Mouse (Mus musculus): ENCODE data around the gene Mrtfb.
"Not testable (repeated sequence)": the region's sequence is repeated elsewhere in the genome, so short reads cannot be mapped to it uniquely, and the experiment has no call there.

Mrtfb gene

DNA sequence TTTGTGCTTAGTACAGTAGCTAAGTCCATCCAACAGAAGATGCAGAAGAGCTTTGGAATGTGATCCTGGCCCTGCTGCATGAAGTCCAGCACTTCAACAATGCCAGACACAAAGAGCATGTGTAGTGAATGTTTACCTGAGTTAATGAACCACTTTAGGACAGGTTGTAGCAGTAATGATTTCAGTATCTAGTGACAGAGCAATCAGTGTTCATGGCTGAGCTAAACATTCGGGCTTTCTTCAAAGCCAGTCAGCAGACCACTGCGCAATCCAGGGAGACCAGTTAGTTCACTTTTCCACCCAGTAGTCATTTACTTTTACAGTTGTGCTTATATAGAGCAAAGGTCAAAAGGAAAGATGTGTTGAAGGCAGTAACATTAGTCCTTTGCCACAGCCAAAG is 20.0 kb downstream of the Mrtfb start:
- no peak for DNase-seq (ENCODE audit: low spot score)

DNA sequence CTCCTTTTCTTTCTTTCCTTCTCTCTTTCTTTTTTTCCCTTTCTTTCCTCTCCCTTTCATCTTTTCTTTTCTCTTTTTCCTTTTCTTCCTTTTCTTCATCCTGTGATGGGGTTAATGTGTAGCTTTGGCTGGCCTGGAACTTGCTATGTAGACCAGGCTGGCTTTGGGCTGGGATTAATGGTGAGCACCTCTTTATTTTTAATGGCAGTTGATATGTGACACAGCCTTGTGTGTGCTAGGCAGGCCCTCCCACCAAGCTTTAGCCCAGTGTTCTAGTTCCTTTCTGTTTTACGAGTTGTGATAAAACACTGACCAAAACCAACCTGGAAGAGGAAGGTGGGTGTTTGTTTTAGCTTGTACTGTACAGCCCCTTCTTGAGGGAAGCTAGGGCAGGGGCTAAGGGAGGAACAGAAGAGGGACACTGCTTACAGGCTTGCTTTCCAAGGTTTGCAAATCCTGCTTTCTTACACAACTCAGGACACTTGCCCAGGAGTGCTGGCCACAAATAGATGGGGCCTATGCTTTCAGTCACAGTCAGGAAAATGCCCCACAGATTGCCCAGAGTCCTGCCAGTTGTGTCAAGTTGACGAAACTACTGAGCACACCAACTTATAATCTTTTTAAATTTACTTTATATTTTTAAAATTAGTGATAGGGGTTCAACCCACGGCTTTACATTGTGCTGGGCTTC is 20.6 kb downstream of the Mrtfb start:
- no peak for DNase-seq (ENCODE audit: low spot score)

DNA sequence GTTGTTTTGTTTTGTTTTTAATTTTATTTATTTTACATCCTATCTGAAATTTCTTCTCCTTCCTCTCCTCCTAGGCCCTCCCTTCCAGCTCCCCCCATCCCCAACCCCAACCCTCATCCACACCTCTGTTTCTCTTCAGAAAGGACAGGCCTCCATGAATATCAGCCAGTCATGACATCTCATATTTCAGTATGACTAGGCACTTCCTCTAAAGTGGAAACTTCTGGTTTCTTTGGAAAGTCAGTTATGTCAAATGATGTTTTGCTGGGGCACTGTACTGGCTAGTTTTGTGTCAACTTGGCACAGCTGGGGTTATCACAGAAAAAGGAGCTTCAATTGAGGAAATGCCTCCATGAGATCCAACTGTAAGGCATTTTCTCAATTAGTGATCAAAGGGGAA is 30.1 kb downstream of the Mrtfb start:
- DNase-seq (ENCODE audit: low spot score): not testable (repeated sequence)

GRCm38 (mm10) chr16:13297860-13298259 is 41.6 kb downstream of the Mrtfb start:
- no peak for DNase-seq (ENCODE audit: low spot score)

DNA sequence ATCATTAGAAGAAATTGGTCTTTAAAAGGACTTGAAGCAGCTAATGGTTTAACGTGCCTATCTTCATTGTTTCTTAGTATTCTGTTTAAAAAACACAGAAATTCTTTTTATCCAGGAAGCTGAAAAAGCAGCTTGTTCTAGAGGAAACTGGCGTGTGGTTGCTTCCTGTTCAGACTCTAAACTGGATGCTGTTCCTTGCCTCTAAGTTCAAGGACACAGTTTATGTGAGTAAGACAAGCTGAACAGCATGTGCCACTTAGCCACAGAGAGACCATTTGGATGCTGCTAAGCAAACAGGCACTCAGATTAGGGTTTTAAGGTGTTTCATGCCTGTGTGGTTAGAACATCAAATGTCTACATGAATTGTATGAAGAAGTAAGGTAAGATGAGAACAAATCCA is 42.7 kb downstream of the Mrtfb start:
- DNase-seq (ENCODE audit: low spot score): no peak

GRCm38 (mm10) chr16:13306065-13306695 is 49.9 kb downstream of the Mrtfb start:
- DNase-seq (ENCODE audit: low spot score): no peak

GRCm38 (mm10) chr16:13310096-13310683 is 53.9 kb downstream of the Mrtfb start:
- DNase-seq (ENCODE audit: low spot score): no peak

DNA sequence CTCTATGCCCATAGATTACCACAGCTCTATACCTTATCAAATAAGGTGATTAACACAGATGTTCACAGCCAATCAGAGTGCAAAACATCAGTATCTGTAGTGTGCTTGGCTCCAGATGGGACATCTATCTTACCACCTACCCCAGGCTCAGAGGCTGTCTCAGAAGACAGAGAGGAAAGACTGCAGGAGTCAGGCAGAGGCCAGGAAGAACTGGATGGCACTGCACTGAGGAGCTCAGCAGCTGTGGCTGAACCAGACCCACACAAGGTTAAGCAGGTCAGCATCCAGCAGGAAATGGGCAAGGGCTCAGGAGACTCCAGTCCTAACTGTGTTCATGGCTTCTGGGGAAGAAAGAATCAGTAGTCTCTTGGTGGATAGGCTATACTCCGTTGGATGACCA is 55.1 kb downstream of the Mrtfb start:
- no peak for DNase-seq (ENCODE audit: low spot score)

- DNase-seq (ENCODE audit: low spot score): no peak
Measured at GRCm38 (mm10) chr16:13313096-13313719, 56.9 kb downstream of the Mrtfb start.

DNA sequence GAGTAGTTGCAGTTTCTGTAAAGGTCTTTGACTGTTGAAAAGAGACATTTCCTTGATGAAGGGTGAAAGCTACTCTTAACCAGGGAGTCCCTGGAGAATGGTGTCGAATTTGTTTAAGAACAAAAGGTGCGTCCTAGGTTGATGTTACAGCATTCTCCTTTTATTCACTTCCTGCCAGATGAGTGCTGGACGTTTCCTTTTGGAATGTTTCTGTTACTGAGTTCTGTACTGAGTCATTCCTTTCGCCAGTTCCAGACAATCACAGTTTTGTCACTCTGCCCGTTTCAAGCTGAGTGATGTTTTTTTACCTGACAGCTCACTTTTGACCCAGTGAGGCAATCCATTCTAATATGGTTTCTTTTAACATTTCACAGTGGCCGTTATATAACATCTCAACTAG is 67.5 kb downstream of the Mrtfb start:
- DNase-seq (ENCODE audit: low spot score): no peak

DNA sequence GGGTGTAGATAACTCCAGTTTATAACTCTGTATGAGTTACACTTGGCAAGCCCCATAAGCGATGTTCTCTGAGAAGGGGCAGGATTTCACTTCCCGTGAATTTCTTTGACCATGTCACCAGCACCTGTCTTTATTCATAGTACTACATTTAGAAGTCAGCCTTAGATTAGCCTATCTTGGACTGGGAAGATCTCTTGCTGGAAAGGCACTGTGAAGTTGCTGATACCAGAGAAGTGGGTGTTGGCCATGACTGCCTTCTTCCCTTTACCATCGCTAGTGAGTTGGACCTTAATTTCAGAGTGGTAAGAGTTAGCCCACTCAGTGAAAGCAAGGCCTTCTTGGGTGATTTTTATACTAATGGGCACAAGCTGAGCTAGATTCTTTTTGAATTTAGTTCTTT is 70.3 kb downstream of the Mrtfb start:
- no peak for DNase-seq (ENCODE audit: low spot score)

DNA sequence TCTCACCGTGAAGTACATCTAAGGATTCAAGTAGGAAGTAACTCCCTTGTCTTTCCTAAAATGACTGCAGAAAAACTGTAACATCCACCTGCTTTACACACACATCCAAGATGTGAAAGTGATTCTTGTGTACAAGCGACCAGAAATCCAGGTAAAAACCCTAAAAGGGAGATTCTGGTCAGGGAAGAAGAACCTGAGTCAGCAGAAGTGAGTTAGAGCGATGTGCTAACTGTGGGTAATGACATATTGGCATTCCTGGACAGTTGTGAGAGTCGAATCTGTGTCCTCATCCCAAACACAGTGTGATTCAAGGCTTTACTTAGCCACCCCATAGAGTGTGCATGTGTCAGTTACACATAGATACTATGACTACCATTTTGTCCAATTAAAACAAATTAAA is 72.4 kb downstream of the Mrtfb start:
- DNase-seq (ENCODE audit: low spot score): no peak

- no peak for DNase-seq (ENCODE audit: low spot score)
Measured at GRCm38 (mm10) chr16:13329640-13330039, 73.4 kb downstream of the Mrtfb start.

GRCm38 (mm10) chr16:13330221-13330659 is 74.0 kb downstream of the Mrtfb start:
- no peak for DNase-seq (ENCODE audit: low spot score)

- DNase-seq (ENCODE audit: low spot score): no peak
Measured at GRCm38 (mm10) chr16:13331898-13332297, 75.6 kb downstream of the Mrtfb start.

- no peak for DNase-seq (ENCODE audit: low spot score)
Measured at GRCm38 (mm10) chr16:13332536-13332935, 76.3 kb downstream of the Mrtfb start.

DNA sequence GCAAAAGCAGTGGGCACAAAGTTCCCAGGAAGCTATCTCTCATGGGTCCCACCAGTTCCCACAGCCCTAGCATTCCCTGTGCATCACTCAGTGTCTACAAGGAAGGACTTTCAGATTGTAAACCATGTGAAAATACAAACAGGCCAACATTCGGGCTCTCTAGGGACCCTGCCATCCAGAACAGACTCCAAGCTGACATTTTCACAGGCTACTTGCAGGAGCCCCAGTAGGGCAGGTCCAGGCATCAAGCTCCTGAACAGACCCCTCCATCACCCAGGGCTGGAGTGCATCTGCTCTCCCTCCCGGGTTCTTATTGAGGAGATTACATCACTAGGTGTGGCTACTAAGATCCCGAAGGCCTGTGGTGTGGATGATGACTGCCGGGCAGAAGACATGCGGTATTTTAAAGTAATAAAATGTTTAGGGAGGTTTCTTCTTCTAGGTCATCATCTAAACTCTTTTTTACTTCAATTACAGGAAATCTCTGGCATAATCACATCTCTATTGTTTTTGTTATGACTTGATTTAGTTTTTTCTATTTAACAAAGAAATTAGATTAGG is 77.6 kb downstream of the Mrtfb start:
- DNase-seq (ENCODE audit: low spot score): no peak

- no peak for DNase-seq (ENCODE audit: low spot score)
Measured at GRCm38 (mm10) chr16:13336503-13337230, 80.4 kb downstream of the Mrtfb start.

GRCm38 (mm10) chr16:13338094-13338493 is 81.8 kb downstream of the Mrtfb start:
- DNase-seq (ENCODE audit: low spot score): no peak

- DNase-seq (ENCODE audit: low spot score): no peak
Measured at GRCm38 (mm10) chr16:13339433-13339832, 83.2 kb downstream of the Mrtfb start.

DNA sequence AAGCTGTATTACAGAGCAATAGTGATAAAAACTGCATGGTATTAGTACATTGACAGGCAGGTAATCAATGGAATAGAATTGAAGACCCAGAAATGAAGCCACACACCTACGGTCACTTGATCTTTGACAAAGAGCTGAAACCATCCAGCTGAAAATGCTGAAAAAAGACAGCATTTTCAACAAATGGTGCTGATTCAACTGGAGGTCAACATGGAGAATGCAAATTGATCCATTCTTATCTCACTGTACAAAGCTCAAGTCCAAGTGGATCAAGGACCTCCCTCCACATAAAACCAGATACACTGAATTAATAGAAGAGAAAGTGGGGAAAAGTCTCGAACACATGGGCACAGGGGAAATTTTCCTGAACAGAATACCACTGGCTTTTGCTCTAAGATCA is 89.5 kb downstream of the Mrtfb start:
- DNase-seq (ENCODE audit: low spot score): not testable (repeated sequence)

GRCm38 (mm10) chr16:13350729-13351128 is 94.4 kb downstream of the Mrtfb start:
- DNase-seq (ENCODE audit: low spot score): no peak

All from testis, postnatal 14 days (tissue).